Mouse (Mus musculus) left cerebral cortex, postnatal 4 days (tissue): ENCODE measurements at regions not wholly inside any gene's neighbourhood (a gene's known extent, or its start where the extent isn't known, plus 50 kb on each side); places are given as distances from the start of the nearest gene placed in this dataset.

Experiments used
- DNase-seq: peaks from one replicate; pipeline ENCODE4 v3.0.0-alpha.2; 2022
- intact Hi-C: fragments of 180-260 bp; cut with DNase I; formaldehyde crosslinking; loops from one replicate; pipeline ENCODE4 v1.15.1; 2025

DNA sequence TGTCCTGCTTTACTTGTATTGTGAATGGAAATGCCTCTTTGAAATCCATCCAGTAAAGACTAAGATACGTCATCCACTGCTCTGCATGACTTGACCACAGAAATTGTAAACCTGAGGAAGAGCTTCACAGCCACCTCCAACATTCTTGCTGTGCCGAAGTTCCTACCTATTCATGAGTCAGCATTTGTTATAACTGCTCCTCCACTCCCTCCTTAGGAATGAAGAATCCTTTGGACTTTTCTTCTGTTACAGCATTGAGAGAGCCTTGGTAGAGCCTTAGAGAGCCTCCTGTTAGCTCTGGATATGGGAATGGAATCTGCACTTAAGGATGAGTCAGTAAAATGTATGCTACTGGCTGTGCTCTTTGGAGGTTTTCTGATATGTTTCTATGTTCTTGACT lies 750.5 kb upstream of the Gcfc2 start:
- intact Hi-C loops: no loop called here
- no peak for DNase-seq

GRCm38 (mm10) chr6:81190218-81190617 lies 733.3 kb upstream of the Gcfc2 start:
- intact Hi-C loops: no loop called here
- DNase-seq: no peak

GRCm38 (mm10) chr6:81210521-81210920 lies 712.9 kb upstream of the Gcfc2 start:
- DNase-seq: no peak
- intact Hi-C loops: no loop called here

- DNase-seq: no peak
- intact Hi-C loops: no loop called here
These were observed 692.7 kb upstream of the Gcfc2 start for GRCm38 (mm10) chr6:81230747-81231146.

DNA sequence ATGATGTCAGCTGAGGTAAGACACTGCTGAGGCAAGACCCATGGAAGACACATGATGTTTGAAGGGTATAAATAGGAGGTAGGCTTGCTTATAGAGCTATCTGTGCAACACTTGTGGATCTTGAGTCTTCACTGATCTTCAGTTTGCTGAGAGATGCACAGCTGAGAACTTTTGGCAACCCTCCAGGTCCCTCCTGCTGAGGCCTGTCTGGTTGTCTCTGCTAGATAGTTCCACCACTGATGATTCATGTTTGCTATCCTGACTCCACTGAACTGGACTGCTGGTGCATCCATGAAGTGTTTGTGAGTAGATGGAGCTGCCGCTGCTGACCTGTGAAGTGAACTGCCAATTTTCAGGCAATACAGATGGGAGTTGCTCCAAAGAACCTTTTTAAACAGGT lies 663.6 kb upstream of the Gcfc2 start:
- intact Hi-C loops: no loop called here
- DNase-seq: peak; percentile 47
